Mouse (Mus musculus): ENCODE measurements around the gene Ldah. TPM values are rescaled to one million over a fixed set of nuclear protein-coding genes. Genes with fewer than 3 reads are reported as not detected.
A peak's percentile ranks its signal among the peaks of the same experiment; 100 is the strongest.

Ldah gene
- total RNA-seq, 2 experiments from 2014 or later, result 39.6 to 43.2 TPM

DNA sequence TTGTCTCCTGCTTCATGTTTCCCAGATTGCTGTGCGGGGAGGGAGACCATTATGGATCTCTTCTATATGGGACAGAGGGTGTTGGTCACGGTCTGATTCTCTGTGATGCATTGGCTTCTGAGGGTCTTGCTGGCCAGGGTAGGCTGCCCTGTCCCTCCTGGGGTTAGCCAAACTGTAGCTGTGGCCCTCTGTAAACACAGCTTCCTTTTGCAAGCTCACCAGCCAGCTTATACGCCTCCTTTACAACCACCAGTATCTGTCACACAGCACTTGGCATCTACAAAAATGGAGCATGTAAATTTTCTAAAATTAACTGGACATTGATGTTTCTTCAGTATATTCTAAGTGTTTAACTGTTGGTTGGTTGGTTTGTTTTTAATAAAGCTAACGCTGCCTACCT lies 67.5 kb downstream of the Ldah start:
- no peak for DNase-seq (ENCODE audit: low spot score in 2 of 2)

DNA sequence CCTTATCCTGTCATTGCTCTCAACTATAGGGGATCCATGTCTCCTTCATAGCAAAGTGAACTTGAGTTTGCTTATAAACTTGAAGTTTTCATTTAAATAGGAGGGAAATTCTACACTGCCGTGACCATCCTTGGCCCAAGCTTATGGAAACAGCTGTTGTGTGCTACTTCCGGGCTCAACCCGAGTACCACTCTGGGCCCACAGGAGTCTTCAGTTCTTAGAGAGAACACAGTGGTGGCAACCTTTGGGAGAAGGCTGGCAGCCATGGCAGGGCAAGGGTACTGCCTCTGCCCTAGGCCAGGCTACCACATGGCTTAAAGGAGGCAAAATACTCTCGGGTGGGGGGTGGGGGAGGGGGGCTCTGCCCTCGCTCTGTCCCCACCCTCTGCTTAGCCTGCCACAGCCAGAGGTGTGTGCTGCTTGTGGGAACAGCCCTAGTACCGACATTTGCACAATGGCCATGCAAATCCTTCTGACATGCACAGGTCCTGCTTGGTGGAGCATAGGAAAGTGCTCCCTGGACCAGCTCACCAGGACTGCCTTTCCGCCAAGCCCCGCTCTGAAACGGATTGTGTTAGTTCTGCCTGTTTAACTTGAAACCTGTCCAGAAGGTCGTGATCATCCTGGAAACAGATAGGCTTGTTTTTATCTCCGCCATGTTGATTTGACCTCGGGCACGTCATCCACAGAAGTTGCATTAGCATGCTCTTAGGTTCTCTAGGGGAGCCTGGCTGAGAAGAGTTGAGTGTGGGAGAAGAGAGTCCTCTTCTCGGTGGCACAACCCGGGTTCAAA lies 73.5 kb downstream of the Ldah start:
- DNase-seq (ENCODE audit: low spot score in 2 of 2), result no peak

DNA sequence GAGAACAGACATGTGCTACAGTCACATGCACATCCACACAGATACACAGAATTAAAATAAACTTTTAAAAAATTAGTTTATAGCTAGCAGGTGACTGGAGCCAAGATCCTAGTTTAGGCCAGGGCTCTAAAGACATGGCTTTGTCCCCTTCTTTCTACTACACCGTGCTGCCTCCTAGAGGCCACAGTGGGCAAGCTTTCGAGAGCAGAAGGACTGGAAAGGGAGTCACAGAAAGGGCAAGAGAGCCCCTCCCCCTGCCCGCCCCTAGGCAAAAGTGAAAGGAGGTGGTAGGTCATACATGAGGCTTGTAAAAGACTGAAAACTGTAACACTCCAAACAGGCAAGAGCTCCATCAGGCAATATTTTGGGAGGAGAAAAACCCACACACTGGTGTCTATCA lies 80.1 kb downstream of the Ldah start:
- DNase-seq (ENCODE audit: low spot score in 2 of 2), result no peak

DNA sequence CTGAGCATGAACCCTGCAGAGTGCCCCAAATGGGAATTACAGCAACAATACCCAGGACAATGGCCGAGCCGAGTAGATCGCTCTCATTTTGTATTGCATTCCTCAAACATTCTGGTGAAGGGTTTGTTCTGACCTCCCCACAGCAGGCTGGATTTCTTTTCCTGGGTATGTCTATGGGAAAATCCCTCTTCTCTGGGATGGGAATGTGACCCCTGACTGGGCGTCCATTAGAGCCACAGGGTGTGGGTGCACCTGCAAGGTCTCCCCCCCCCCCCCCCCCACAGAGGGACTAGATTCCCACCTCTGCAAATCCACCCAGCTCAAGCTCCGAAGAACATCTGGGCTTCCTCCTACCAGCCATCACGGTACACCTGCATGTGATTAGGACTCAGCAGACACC lies 81.2 kb downstream of the Ldah start:
- DNase-seq (ENCODE audit: low spot score in 2 of 2), result no peak

DNA sequence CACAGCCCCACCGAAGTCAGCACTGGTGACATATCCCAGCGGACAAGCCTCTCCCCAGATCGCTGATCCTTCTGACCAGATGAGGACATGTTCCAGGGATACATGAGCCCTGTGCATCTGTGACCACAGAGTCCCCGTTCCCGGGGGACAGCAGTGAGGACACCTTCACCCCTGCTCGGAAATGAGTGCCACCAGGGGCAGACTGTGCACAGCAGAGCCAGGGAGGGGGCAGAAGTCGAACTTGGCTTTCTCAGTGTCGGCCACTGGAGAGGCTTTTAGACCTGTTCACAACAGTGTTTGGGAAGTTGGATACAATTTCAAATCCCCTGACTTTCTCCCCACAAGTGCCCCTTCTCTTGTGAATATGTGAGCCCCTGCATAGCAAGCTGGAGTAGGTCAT lies 81.6 kb downstream of the Ldah start:
- DNase-seq (ENCODE audit: low spot score in 2 of 2), result no peak

DNA sequence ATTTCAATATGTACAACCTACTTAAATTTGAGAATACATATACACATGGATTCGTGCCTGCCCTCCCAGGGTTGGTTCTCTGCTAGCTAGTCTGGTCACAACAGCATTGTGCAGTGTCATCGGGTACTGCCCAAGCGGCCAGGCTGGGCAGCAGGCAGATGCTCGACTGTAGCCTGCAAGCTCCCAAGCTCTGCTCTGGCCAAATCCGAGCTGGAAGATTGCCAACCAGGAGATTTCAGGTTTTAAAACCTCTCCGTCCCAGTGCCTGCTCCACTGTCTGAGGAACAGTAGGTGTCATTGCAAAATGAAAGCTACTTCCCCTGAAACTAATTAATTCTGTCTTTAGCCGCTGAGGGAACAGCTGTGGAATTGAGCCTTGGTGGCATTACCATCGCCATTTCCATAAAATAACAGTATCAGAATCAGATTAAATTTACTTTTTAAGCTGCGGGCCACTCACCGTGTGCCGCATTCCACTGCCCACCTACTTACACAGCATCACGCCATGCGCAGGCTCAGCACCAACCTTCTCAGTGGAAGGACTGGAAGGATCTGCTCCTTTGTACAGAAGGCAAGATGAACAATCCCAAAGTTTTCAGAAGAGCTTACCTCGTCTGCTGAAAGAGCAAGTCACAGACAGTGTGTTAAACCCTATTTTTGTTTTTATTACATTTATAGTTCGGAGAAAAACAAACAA lies 83.4 kb downstream of the Ldah start:
- DNase-seq (ENCODE audit: low spot score in 2 of 2), result peak in 1 of 2 experiments; percentile 48

DNA sequence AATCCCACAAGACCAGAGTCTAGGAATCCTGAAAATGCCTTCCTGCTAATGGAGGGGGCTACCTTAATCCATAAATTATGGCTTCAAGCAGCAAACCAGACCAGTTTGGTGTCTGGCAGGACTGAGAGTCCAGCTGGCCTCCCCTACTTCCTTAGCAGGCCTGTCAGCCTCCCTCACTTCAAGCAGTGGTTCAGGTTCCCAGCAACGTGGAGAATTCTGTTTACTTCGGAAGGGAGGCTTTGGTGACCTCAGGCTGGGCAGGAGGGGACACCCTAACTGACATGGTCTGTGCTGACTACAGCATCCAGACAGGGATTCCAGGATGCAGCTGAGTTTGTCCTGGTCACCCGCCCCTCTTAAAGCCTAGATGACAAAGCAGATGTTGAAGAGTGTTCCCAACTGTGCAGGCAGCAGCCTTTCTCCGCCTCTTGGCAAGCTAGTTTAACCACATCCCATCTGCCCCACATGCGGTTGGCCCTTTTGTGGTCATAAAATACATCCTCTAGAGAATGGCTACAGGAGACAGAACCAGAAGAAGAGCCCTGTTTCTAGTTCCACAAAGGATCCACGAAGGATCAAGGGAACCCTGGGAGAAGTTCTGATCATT lies 87.5 kb downstream of the Ldah start:
- no peak for DNase-seq (ENCODE audit: low spot score in 2 of 2)

DNA sequence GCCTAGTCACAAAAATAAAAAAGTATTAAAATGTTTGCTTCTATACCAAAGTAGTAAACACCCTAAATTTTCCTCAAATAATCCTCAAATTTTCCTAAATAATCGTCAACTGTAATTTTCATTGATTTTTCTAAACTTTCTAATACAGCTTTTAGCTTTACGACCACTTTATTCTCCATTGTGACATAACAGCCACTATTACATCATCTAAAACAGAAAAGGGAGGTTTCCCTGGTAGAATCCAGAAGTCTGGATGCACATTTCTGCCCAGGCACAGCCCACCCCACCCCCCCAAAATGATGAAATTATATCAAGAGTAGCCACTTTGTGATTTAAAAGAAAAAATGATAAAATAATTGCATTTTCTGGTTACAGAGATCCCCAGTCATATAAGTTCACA lies 88.2 kb downstream of the Ldah start:
- DNase-seq (ENCODE audit: low spot score in 2 of 2), result no peak

DNA sequence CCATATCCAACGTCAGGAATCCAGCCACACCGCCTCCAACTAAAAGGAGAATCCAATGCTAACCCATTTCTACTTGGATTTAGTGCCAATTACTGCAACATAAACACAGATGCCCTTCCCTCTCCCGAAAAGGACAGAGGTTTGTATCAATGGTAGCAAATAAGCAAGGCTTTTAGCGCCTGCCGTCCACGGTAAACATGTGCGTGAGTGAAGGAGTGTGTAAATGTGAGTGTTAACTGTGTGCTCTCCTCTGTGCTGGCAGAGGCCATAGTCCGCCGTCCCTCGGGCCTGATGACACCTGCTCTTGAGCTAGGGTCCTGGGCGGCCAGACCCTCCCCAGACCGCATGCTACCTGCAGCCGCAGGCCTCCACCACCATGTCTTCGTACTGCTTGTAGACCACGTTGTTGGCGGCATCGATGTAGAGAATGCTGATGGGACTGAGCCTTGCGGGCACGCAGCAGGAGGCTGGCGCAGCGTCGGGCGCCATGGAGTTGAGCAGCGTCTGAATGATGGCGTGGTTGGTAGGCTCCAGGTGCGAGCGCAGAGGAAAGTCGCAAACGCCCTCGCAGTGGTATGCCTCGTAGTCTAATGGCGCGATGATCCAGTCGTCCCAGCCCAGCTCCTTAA lies 89.8 kb downstream of the Ldah start:
- DNase-seq (ENCODE audit: low spot score in 2 of 2), result no peak

DNA sequence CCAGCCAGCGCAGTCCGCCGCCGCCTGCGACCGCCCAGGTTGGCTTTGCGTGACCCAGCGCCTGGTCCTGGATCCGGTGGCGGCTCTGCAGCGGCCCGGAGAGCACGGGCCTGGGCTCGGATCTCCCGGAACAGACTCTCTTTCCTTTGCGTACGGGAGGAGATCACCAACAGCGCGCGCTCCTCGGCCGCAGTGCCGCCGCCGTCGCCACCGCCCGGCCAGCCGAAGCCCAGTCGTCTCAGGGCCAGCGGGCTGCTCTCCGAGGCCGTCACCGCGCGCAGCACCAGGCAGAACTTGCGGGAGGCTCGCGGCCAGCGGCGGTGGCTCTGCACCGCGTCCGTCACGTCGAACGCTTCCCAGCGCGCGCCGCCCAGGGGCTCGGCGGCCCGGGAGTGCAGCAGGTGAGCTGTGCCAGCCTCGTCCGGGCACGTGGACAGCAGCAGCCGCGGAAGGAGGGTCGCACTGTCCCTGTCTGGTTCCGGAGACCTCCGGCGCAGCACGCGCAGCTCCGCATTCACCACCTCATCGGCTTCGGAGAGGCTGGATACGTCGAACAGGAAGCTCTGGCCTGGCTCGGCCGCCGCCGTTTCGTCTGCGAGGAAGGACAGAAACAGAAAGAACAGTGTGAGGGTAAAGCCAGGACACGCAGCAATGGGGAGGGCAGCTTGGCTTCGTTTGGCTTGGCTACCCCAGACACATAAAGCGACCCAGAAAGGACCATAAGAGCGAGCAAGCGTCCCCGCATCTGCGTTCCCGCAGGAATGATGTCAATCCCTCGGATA lies 90.6 kb downstream of the Ldah start:
- no peak for DNase-seq (ENCODE audit: low spot score in 2 of 2)

DNA sequence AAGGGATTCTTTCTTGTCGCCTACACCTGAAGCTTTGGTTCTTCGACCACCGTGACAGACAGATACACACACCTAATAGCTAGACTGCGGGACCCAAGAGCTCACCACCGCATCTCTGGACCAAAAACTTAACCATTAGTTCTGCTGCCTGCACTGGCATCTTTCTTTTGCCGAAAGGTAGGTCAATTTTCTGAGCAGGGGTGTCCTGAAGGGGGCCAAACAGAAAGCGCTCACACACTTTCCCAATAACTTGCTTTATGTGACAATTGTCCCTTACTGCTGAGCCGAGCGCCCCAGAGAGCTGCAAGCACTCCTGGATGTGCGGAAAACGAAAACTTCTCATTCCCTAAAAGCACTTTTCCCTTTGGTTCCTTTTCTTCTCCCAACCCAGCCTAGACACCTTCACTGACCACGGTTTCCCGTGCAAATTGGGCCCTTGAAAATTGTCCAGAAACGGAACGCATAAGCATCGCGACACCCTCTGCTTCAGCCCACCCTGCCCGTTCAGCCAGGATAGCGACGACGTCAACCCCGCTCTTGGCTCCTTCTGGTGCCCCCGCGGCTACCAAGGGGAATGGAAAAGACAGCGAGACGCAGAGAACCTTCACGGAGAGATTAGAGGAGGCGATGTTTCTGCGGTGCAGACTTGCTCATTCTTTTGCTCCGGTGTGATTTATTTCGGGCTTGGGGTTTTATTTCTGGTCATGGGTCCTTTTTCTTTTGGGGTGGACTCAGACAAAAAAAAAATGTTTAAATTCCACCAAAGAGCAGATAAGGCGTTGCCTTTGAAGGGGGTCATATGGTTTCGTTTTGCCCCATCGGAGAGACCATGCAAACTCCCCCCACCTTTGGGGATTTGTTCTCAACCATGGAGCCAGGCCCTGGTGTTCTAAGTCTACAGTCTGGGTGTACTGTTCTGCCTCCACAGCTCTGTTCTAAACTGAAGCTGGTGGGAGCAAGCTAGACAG lies 91.5 kb downstream of the Ldah start:
- DNase-seq (ENCODE audit: low spot score in 2 of 2), result no peak

DNA sequence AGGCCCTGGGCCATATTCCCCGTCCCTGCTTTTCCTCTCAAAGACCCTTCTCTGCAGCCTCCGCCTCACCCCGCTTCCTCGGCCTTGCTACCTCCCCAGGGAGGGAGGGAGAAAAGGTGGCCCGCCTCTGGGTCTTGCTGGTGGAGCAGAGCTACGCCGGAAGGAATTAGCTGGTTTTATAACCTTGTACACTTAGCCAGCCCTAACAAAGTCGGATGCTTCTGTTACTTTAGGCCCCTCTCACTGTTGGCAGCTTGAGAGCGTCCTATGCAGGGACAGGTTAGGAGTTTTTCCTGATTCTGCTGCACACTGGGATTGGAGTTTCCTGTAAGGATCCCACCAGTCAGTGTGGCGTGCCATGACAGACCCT lies 92.2 kb downstream of the Ldah start:
- no peak for DNase-seq (ENCODE audit: low spot score in 2 of 2)

DNA sequence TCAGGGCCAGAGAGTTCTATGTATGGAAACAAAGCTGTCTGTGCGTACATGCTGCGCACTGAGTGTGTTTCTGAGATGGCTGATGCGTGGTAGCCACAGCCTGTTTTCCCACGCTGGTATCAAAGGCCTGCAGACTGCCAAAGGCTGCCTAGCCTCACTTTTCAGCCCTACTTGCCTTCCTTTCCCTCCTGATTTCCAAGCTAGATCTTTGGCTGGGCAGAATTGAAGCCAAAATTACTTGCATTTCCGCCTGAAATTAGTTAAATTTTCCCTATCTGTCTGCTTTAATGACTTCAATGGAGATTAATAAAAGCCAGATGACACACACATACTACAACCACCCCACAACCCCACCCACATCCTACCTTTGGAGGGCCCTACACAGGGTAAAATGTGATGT lies 92.6 kb downstream of the Ldah start:
- DNase-seq (ENCODE audit: low spot score in 2 of 2), result no peak

DNA sequence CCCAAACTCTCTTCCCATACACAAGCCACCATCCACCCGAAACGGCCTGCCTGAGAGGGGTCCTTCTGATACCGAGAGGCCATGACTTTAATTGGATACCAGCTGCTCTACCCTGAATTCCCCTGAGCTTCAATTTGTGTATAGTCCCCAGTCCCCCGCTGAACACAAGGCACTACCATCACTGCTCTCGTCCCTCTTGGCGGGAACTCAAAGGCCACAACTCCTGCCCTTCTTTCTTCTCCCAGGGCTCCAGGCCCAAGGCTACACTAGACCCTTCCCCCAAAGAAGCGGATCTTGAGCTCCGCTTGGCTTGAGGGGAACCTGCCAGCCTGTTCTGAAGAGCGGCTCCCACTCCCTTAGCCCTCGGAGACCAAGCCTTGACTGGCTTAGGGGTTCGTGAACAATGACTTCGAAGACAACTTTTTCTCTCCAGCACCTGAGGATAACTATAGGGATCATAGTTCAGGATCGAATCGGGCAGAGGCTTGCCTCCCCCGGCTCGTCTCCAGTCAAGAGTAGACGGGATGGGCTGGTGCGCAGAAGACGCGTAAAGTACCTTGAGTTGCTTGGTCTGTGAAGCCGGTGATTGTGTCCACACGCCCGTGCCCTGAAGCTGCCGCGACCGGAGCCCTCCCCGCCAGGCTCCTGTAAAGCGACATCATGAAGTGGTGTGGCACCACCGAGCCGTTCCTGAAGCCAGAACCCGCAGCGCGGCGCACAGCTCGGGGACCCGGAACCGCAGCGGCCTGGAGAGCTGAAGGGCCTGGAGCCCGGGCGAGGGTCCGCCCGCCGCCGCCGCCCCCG lies 93.3 kb downstream of the Ldah start:
- no peak for DNase-seq (ENCODE audit: low spot score in 2 of 2)

DNA sequence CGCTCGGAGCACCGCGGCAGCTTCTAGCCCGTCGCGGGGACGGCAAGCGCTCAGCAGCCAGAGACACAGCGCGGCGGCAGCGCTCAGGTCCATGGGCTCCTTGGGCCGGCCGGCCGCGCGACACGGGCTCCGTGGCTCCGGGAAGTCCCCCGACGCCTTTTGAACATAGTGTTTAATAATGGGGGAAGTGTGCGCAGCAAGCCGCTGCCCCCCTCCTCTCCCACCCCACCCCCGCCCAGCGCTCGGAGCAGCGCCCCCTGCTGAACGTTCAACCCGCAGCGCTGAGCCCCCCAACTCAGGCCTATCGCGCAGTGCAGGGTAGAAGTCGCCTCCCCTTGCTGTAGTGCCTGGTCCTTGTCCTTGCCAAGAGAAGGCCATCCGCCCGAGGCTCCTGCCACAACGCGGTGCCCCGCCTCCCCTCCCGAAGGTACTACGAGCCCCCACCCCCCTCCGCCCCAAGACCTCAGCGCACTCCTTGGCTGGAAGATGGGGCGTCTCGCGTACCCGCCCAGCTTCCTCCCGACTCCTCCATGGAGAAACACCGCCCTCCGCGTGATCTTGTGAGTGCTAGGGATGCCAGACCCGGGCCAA lies 94.0 kb downstream of the Ldah start, which contains the start of gene Gdf7:
Gene Gdf7, minus strand, starts transcription at position 114 of the 591 bp plus-strand sequence.
- DNase-seq (ENCODE audit: low spot score in 2 of 2), result no peak

DNA sequence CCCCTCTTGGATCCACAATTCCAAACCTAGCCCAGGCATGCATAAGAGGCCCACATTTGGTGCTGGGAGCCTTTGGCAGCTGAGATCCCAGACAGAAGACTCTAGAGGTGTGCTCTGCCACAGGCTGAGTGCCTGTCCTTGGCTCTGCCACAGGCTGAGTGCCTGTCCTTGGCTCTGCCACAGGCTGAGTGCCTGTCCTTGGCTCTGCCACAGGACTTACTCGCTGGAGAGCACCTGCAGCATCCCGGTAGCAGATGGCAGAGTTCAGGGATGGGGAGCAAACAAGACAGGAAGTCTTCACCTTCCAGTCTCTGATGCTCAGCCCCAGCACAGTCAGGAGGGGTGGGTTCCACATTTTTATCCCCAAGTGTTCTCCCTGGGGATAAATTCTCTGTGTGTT lies 97.4 kb downstream of the Ldah start:
- no peak for DNase-seq (ENCODE audit: low spot score in 2 of 2)

DNA sequence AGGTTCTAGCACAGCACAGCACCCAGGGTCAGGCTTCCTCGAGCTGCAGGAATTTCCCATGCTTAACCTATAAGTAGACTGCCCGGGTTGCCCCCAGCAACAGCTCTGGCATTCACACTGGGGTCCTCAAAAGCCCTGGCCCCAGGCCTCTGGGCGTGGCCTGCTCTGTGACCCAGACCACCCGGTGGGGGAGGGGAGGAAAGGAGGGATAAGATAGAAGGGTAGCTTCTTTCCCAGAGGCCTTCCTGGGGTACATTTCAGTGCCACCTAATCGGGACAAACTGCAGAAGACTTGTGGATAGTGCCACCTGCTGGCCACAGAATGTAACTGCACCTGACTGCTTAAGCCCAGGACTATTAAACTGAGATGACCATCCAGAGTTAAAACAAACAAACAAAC lies 98.5 kb downstream of the Ldah start:
- peak; percentile 77 to 81 for DNase-seq (ENCODE audit: low spot score in 2 of 2)

DNA sequence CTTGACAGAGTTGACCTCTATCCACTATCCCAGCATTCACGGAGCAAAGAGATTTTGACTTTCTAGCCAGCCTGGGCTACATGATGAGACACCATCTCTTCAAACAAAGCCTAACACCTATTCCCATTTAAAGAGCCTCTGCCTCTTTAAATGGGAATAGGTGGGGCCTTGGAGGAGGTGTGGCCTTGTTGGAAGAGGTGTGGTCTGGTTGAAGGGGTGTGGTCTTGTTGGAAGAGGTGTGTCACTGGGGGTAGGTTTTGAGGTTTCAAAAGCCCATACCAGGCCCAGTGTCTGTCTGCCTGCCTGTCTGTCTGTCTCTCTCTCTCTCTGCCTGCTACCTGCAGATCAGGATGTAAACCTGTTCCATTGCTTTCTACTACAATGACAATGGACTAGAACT lies 99.0 kb downstream of the Ldah start:
- DNase-seq (ENCODE audit: low spot score in 2 of 2), result no peak

DNA sequence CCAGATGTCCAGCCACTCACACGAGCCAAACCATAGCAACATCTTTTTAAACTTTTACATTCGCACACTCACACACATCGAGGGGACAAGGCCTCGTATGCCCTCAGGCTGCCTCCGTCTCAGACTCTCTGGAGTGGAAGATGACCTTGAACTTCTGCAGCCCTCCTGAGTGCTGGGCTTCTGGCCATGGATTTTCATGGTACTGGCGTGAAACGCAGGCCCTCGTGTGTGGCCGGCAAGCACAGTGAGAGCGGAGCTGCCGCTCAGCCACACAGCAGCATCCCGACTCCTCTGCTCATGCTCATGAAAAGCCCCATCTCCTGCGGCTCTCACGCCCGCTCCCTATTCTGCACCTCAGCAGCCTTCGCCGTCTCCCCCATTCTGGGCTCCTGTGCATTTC lies 103.1 kb downstream of the Ldah start:
- no peak for DNase-seq (ENCODE audit: low spot score in 2 of 2)

Measured in layer of hippocampus, postnatal 10 days (tissue).